Mouse (Mus musculus) lung, postnatal 14 days (tissue): Measurements from ENCODE around the gene Cfdp1.

ENCODE experiments used
- DNase-seq: peaks from one replicate; pipeline ENCODE4 v3.0.0; 2021

Gene Cfdp1

DNA sequence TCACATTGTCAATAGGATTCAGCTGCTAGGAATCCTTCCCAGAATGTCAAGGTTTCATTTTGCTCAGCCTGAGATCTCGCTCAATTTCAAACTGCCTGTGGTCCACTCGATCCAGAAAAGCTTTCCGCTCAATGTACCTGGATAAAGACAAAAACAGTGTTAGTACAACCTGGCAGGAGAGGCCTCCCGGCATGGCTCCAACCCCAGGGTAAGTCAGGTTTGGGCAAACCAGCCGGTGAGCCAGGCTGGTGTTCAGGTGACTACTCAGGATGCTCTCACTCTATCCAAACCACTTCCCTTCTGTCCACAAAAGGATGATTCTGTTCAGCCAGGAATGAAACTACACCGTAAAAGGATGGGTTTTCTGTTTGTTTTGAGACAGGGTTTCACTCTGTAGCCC lies 85.4 kb downstream of the Cfdp1 start:
- DNase-seq = no peak

DNA sequence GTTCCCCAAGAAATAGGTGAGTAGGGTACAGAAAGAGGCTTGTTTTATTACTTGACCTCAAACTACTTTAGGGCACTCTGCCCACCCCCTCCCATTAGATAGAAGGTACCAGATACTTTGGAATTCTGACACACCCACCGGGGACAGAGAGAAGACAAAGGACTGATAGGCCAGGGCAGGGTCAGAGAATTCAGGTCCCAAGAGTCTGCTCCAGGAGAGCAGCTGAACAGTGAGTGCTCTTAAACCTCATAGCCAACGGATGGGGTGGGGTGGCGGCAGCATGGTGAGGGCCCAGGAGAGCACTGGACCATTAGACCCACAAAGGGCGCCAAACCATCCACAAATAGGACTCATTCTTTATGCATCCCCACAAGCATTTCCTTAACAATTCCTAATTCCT lies 88.5 kb downstream of the Cfdp1 start:
- no peak for DNase-seq

DNA sequence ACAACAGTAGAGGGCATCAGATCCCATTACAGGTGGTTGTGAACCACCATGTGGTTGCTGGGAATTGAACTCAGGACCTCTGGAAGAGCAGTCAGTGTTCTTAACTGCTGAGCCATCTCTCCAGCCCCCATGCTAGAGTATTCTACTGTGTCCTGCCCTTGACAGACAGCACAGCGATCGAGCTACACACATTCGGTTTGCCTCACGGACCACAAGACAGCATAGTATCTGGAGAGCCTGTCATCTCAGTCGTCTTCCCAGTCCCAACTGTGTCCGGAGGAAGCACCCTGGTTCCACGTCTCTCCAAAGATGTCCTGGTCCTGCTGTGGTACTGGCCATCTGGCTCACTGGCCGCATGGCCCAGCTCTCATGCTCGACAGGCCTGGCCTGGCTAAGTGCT lies 89.0 kb downstream of the Cfdp1 start:
- no peak for DNase-seq

DNA sequence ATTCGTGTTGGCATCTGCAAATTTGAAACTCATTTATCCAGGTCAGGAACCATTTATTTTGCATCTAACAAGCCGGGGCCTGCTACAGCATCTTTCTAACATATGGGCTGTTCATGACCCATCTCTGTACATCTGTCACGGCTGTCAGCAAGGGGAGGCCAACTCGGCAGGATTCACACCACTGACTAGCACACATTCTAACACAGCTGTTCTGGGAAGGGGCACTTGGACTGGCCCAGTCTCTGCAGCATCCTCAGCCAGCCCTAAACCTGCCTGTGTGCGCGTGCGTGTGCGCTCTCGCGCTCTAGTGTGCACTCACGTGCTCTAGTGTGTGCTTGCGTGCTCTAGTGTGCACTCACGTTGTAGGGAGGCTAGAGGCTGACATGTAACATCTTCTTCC lies 93.4 kb downstream of the Cfdp1 start:
- DNase-seq = no peak

DNA sequence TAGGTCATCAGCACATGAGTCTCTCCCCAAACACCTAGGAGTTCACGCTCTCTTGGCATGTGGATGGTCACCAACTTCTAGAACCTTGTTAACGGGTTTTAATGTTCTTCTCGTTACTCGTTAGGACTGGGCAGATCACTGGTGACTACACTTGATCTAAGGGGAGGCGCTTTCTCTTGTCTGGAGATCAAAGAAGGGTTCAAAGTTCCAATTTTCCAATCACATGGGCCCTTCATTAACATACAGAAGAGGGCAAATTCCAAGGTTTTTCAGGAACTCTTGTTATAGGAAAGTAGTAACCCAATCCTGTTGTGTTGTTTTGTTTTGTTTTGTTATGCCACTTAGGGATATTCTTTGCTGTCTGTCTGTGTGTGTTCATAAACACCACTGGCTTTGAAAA lies 95.3 kb downstream of the Cfdp1 start:
- no peak for DNase-seq

DNA sequence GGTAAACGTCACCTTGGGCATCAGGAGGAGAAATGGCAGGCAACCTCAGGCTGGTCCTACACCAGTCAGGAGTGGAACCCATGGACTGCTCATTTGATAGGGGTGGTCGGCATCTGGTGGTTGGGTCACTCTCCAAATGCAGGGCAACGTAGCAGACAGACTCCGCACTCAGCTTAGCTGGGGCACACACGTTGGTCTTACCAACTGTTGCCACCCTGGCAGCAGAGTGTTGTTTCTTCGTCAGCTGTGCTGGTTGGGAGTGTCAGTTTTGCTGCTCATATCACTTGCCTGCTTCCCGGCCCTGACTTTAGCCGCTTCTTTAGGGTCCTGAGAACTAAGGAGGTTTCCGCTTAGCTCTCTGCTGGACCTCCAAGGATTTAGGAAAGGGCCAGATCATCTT lies 96.5 kb downstream of the Cfdp1 start:
- no peak for DNase-seq

DNA sequence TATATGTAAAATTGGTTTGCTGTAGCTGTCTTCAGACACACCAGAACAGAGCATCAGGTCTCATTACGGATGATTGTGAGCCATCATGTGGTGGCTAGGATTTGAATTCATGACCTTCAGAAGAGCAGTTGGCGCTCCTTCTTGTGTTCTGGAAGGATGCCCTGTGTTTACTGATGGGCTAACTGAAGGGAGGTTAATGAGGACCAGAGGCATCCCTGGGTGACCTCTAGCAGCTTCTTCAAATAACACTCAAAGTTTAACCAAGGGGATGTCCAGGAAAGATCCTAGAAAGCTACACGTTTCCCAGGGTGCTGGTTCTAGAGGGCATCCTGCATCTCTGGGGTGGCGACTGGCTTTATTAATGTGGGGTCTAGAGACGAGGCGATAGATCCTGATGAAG lies 99.4 kb downstream of the Cfdp1 start:
- no peak for DNase-seq

DNA sequence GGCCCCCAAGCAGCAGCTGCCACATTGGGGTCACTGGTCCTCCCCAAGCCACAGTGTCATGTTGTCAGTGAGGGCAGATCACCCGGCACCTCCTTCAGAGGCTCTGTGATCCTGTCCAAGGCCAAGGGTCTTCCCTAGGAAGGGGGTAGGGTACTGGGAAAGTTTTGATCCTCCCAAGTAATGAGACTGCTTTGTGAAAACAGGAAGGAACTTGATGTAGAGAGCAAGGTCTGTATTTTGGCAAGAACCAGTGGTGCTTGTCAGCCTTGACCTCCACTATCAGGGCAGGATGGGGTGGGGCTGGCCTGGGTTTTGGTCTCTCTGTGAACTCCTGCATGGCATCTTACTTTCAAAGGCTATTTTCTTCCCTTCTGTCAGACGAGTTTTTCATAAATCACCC lies 100.0 kb downstream of the Cfdp1 start:
- no peak for DNase-seq

DNA sequence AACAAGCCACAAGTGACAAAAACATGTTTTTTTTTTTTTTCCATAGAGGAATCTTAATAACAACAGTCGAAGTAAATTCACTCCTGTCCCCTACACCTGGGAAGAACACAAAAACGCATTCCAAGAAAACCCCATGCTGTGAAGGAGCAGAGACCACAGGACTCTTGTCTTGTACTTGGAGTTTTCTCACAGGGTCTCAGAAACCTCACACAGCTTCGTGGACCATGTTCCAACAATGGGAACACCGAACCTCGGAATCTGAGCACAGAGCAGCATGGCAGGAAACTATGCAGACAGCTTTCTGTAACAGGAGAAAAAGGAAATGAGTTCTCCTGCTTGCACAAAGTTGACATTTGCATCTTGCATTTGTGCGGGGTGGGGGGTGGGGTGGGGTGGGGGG lies 105.3 kb downstream of the Cfdp1 start:
- no peak for DNase-seq

DNA sequence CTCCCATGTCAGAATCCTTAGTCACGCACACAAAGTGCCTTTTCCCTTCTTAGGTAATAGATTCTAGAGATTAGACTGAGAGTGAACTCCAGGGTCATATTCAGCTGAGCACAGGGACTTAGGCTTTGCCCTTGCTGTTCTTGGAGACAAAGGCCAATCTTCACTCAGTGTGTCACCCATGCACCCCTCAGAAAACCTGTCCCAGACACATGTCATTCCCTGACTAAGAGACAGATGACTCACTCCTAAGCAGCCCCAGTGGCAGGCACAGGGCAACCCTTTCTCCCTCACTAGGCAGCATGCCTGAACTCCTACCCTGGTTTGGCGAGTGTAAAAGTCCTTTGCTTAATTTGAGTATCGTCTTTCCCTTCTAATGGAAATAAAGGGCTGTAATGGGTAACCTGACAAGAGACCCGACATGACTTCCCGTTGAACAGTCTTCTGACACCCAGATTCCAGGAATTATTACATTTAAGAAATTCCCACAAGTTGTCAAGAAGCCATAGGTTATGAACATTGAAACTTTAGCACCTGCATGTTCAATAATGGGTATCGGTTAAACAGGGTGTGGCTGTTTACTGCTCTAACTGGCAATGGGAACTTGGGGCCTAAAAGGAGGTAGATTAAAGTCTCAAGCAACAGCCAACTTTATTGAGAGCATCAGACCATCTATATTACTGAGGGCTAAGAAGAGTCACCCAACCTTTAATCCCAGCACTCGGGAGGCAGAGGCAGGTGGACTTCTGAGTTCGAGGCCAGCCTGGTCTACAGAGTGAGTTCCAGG lies 106.0 kb downstream of the Cfdp1 start:
- DNase-seq = no peak

DNA sequence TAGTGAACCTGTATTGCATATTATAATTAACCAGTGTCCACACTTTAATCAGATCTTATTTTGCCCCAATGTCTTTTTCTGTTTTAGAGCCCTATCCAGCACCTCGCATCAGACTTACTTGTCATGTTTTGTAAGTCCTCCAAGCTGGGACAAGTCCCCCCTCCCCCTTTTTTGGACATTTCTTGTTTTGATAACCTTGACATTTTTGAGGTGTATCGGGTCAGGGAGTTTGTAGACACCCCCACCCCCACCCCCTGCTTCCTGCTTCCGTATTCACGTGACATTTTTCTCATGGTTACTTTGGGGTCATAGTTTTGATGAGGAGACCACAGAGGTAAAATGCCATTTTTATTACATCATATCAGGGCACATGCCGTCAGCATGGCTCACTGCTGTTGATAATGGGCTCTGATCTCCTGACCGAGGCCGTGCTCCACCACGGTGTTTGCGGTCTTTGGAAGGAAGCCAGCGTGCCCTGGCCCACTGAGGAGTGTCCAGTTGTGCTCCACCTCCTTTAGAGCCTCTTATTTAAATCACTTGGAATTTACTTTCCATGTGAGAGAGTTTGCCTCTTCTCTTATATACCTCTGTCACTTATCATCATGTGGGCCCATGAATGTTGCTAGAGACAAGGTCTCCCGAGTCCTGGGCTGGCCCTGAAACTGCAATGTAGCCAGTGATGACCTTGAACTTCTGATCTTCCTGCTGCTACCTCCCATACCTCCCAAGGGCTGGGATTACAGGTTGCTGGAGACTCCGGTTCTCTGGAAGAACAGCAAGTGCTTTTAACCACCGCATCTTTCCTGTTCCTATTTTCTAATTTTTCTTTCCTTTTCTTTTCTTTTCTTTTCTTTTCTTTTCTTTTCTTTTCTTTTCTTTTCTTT lies 107.3 kb downstream of the Cfdp1 start:
- no peak for DNase-seq

DNA sequence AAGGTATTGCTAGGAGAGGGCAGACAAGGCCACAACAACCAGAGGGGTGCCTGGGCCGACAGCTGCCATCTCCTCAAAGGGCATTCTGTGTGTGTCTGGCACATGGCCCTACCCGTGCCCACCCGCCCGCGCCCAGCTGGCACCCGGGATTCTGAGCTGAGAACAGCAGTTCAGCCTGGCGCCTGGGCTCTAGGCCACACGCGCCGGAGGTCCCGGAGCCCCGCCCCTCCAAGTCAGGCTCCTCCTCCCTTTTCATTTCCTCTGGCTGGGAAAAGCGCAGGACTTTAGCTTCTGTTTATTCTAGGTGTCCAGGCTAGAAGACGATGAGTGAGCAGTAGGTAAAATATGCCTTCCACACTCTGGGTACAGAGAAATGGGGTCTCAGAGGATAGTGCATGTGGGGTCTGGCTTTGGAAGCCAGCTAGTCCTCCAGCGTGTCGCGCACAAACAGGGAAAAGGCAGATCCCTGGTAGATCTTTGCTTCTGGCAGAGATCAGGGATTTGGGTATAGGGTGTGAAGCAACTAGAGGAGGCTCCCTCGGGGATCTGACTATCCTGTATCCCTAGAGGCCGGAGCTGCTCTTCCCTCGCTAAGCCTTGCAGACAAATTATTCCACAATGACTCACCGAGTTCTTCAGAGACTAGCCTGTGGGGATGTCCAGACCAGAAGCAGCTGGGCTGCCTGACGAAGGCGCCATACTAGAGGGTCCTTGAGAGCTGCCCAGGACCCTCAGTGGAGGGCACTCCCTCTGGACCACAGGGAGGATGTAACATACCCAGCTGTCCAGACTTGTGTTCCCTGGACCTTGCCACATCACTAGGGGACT lies 108.3 kb downstream of the Cfdp1 start:
- DNase-seq = peak; percentile 81

DNA sequence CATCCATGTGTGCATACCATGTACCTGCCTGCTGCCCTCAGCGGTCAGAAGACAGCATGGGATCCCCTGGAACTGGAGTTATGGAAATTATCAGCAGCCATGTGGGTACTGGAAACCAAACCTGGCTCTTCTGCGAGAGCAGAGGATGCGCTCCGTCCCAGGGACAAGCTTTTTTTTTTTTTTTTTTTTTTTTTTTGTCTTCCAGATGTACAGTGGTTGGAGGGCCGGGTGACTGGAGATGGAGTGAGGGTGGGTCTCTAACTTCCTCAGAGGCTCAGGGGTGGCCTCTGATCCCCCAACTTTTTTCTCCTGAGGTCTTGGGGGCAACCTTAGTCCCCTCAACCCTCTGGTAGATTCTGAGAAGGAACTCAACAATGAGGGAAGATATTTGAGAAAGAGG lies 109.0 kb downstream of the Cfdp1 start:
- no peak for DNase-seq

DNA sequence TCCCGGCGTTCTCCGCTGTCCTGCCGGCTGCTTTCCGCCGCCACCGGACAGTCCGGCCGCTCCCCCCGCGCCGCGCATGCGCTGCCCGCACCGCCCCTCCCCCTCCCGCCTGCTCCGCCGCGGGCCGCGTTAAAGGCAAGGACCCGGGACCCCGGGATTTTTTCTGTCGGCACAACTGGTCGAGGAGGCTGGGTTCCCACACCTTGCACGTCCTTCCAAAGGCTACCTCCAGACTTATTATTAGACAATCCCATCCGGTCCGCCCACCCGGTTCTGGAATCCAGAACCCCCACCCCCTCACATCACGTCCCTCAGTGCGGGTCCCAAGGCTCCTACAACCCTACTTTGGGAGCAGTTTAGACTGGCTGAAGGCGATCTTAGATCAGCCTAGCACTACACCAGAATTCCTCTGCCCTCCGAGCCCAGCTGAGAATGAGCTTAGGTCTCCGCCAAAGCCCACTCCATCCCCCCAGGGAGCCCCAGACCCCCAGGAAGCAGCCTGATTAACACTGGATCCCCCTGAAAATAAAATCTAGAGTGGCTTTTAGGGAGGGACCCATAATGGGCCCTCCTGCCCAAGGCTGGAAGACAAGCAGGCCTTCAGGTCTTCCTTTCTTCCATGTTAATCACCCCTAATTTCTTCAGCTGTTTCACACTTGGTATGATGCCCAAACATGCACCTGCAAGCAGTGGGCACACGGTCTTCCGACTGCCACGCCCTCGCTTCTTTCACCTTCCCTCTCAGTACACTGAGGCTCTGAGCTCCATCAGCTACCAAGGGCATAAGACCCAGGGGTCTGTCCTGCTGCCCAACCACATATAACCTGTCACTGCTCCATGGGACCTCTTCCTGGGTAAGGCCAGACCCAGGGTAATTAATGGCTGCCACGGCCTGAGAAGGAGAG lies 110.0 kb downstream of the Cfdp1 start, which contains the start of gene Bcar1:
TSS of gene Bcar1 (minus strand) at position 18 of the 905 bp plus-strand sequence.
- DNase-seq = peak; percentile 88

DNA sequence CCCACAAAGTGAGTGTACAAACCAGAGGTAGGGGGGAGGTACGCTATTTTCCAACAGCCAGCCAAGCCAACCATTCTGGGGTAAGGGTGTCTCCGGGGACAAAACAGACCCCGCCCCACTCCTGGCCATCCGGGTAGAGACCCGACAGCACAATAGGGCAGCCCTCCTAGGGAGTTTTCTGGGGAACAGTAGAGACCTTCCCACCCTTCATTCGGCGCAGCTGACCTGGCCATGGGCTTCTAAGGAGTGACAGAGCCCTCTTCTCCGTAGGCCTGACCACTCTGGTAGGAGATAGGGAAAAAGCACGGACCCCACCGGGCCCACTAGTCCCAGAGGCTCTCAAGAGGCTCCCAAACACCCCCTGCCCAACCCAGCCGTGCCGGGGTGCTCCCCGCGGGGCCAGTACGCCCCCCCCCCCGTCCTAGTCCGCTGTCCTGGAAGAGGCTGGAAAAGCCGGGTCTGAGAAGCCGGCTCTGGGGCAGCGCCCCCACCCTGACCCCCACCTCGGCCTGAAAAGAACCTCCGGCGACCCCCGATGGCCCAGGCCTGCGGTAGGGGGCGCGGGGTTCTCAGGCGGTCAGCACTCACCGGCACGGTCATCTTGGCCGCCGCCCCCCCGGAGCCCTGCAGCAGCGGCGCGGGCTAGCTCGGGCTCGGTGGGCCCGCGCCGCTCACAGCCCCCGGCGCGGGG lies 110.8 kb downstream of the Cfdp1 start:
- DNase-seq = no peak

DNA sequence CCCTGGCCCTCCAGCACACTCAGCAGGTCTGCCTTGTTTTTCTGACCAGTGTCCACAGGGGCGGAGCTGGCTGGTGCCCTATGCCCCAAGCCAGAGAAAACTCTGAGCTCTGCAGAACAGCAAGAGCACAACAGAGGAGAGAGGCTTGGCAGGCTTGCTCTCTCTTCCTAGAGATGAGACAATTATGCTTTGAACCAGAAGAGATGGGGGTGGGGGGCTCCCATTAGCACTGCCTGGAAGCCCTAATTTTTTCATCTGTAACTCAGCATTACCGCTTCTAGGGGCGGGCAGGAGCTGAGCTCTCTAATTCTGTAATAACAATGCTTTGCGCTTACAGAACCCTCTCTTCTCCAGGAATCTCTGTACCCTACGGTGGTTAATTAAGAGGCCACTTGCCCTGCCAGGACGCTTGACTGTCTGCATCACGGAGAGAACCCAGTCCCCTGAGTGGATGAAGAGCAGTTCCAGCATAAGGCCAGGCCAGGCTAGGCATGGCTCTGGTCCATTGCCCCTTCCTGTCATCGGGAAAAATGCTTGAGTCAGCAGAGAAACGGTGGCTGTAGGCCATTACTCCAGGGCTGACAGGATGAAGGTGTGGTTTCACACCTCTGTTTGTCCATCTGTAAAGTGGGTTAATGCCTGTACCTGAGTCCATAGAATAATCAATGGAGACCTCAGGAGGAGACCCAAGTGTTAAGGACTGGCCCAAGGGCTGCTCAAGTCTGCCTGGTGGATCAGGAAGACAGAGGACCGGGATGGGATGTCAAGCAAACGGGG lies 111.6 kb downstream of the Cfdp1 start:
- DNase-seq = no peak

DNA sequence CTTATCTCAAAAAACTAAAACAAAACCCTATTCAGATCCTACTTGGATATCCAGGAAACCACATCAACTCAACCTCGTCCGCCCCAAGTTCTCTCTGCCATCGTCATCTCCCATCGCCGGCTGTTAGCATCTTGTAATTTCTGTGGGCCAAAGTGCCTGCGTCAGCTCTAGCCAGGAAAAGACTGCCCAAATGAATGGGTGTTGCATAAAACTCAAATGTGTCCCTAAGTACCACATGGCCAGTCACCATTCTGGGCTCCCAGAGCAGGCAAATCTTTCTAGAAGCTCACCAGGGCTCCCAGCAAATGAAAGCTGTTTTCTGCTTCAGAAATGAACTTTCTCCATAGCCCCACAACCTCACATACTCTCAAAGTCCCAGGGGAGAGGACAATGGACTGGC lies 112.5 kb downstream of the Cfdp1 start:
- no peak for DNase-seq

DNA sequence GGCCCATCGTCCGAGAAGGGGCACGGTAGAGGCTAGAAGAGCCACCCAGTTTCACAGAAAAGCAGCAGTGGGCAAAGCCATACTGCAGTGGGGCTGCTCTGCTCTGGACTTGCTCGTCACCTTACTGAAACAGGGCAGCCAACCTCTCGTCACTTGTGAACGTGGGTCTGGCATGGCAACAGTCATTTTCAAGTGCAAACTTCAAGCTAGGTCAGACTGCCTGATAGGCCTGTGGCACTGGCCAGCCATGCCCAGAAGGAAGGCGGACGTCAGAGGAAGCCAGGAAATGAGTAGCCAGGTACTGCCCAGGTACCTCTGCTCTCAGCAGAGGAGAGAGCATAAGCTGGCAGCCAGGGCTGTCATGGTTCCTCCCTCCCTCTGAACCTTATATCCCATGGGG lies 113.1 kb downstream of the Cfdp1 start:
- DNase-seq = no peak

DNA sequence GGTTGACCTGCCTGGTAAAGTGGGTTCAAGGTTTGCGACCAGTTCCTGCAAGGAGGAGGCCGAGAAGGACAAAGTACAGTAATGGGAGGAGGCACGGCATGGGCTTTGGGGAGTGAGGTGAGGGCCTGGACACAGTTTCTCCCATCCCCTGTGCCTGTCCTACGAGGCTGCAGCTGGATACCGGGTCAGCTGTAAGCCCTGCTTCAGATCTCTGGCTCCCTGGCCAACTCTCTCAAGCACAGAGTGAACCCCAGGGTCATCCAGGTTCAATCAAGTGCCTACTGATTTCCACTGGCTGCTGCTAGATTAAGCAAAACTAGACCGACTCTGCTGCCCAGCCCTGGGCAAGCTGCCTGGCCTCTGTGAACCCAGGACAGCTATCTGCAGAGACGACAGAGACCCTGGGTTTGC lies 113.8 kb downstream of the Cfdp1 start:
- no peak for DNase-seq

DNA sequence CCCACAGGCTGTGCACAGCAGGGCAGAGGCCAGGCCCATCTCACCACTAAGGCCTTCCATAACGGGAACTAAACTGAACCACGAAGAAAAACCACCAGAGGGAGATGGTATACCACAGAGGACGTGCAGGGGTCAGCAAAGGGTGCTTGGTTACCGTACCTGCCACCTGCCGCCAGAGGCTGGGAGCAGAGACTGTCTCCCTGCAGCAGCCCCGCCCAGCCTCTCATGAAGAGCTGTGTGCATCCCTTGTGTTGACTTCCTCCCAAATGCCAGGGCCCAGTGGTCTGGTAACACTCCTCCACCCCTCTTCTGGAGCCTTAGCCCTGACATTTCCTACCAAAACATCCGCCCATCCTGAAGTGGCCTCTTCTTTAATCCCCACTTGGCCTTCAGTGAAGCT lies 114.5 kb downstream of the Cfdp1 start:
- no peak for DNase-seq

DNA sequence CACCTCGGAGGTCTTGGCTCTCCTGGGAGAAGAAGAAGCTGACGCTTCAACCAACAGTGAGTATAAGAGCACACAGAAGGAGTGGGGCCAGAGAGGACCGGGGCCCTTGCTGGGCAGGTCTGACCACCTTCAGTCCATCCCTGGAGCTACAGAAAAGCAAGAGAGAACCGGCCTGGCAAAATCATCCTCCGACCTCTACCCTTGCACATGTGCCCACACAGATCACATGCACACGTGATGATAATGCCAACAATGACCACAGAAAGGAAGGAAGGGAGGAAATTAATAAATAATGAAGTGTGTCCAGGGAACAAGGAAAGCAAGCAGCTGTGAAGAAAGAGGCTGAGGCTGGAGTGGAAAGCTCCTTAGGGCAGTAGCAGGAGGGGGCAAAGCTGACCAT lies 115.2 kb downstream of the Cfdp1 start:
- DNase-seq = no peak
